Mouse (Mus musculus) Patski (cell line): ENCODE measurements around the gene Tsga10. TPM values are rescaled to one million over a fixed set of nuclear protein-coding genes. Genes with fewer than 3 reads are reported as not detected.

Experiments
- ATAC-seq: fragments of 100-300 bp; one replicate; pipeline ENCODE4 v1.8.0; 2021
- CTCF ChIA-PET: fragments of 350-600 bp; sonication (Branson Sonifier 250); formaldehyde crosslinking; loops from one replicate; lab custom pipeline; 2022; ENCODE audit warnings: inconsistent platforms; lab: Charles Lee
- POLR2A ChIA-PET: fragments of 350-600 bp; sonication (Branson Sonifier 250); formaldehyde crosslinking; loops from one replicate; lab custom pipeline; 2022; ENCODE audit warnings: antibody characterized with exemption, inconsistent platforms; lab: Charles Lee
- DNase-seq: peaks from one replicate; pipeline ENCODE4 v3.0.0-alpha.2; 2011; ENCODE audit warnings: low read depth, low spot score
- H3K27me3 ChIP-seq: fragments of 371-371 bp; one replicate; pipeline ENCODE4 v1.5.1; 2021
- CTCF ChIP-seq: fragments of 100-300 bp; IDR thresholded peaks from one replicate; pipeline ENCODE4 v1.5.1; 2021
- in situ Hi-C: fragments of 300-500 bp; cut with MboI; formaldehyde crosslinking; loops from 3 replicates; pipeline ENCODE4 v1.11.1; 2018; ENCODE audit warnings: low pct_unique_long_range_greater_than_20kb, mixed read lengths
- polyA plus RNA-seq: library from polyadenylated mRNA; unstranded; gene quantifications from one replicate; pipeline ENCODE4 v1.2.3, GENCODE M21; 2021

Gene Tsga10
- polyA plus RNA-seq, 1 experiment from 2014 or later: 4.1 TPM

GRCm38 (mm10) chr1:37742126-37742525 lies 124.1 kb downstream of the Tsga10 start:
- DNase-seq: no peak
- no peak for ATAC-seq
- no peak for TF ChIP-seq CTCF
- peaks cover 33% of the 10 kb centered on the region for H3K27me3 ChIP-seq
- in situ Hi-C loops: no loop called here
- CTCF ChIA-PET: interaction anchor here (0.9 kb wide), 1 partner anchor 35 kb away, joined by 3 read pairs; no protein-coding TSS in a partner anchor
- POLR2A ChIA-PET: no interaction called here

GRCm38 (mm10) chr1:37740161-37740802 lies 125.9 kb downstream of the Tsga10 start:
- ChIA-PET POLR2A (no interaction called here), CTCF (interaction anchor here (0.6 kb wide), 1 partner anchor 19 kb away, joined by 3 read pairs; no protein-coding TSS in a partner anchor)
- TF ChIP-seq CTCF: no peak
- in situ Hi-C loops: no loop called here
- peaks cover 34% of the 10 kb centered on the region for H3K27me3 ChIP-seq
- DNase-seq (no peak), ATAC-seq (no peak)

GRCm38 (mm10) chr1:37738895-37739294 lies 127.3 kb downstream of the Tsga10 start:
- no peak for ATAC-seq
- CTCF ChIA-PET: no interaction called here
- in situ Hi-C loops: no loop called here
- no peak for TF ChIP-seq CTCF
- peaks cover 40% of the 10 kb centered on the region for H3K27me3 ChIP-seq
- no peak for DNase-seq
- POLR2A ChIA-PET: no interaction called here

DNA sequence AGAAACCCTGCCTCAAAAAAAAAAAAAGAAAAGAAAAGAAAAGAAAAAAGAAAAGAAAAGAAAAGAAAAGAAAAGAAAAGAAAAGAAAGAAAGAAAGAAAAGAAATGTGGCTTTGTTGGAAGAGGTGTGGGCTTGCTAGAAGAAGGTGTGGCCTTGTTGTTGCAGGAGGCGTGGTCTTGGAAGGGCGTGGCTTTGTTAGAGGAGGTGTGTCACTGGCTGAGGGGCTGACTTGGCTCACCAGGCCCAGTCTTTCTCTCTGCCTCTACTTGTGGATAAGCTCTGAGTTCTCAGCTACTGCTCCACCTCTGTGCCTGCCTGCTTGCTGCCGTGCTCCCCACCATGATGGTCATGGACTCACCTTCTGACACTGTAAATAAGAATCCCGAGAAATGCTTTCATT lies 129.2 kb downstream of the Tsga10 start:
- POLR2A ChIA-PET: no interaction called here

GRCm38 (mm10) chr1:37735932-37736331 lies 130.3 kb downstream of the Tsga10 start:
- POLR2A ChIA-PET: no interaction called here
- DNase-seq: no peak
- CTCF ChIA-PET: no interaction called here
- no peak for ATAC-seq
- no peak for TF ChIP-seq CTCF
- in situ Hi-C loops: no loop called here
- peaks cover 28% of the 10 kb centered on the region for H3K27me3 ChIP-seq

More for the DNA sequence above, 129.2 kb downstream of the Tsga10 start:
- no peak for TF ChIP-seq CTCF
- DNase-seq (no peak), ATAC-seq (no peak)
- in situ Hi-C loops: no loop called here
- CTCF ChIA-PET: no interaction called here
- peaks cover 36% of the 10 kb centered on the region for H3K27me3 ChIP-seq

- ATAC-seq: no peak
Measured at GRCm38 (mm10) chr1:37734841-37735240, 131.4 kb downstream of the Tsga10 start.

GRCm38 (mm10) chr1:37729353-37729752 lies 136.9 kb downstream of the Tsga10 start:
- no peak for DNase-seq
- no peak for ATAC-seq
- in situ Hi-C loops: no loop called here
- TF ChIP-seq CTCF: no peak
- H3K27me3 ChIP-seq: peaks cover 17% of the 10 kb centered on the region
- CTCF ChIA-PET: no interaction called here
- POLR2A ChIA-PET: no interaction called here

More at GRCm38 (mm10) chr1:37734841-37735240, 131.4 kb downstream of the Tsga10 start:
- POLR2A ChIA-PET: no interaction called here
- CTCF ChIA-PET: no interaction called here
- no peak for DNase-seq
- no peak for TF ChIP-seq CTCF
- in situ Hi-C loops: no loop called here
- peaks cover 33% of the 10 kb centered on the region for H3K27me3 ChIP-seq

DNA sequence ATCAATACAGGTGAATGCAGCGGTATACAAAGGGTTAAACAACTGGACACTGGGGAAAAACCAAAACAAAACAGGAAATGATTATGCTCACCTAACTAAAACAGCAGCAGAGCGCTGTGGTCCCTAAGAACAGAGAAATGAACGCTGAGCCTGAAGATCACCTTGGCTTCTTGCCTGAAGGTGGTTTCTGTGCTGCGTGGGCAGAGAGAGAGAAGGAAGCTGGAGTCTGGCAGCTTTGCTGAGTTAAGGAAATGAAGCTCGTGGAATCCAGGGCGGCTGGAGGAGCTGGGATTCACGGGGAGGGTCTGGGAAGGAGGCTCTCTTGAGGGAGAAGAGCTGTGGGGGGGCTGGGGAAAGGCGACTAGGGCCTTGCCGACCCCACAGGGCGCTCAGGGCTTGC lies 138.2 kb downstream of the Tsga10 start:
- in situ Hi-C loops: no loop called here
- DNase-seq (no peak), ATAC-seq (no peak)
- CTCF ChIA-PET: no interaction called here
- TF ChIP-seq CTCF: no peak
- POLR2A ChIA-PET: no interaction called here
- peaks cover 10% of the 10 kb centered on the region for H3K27me3 ChIP-seq

- POLR2A ChIA-PET: no interaction called here
- DNase-seq (no peak), ATAC-seq (no peak)
- no peak for TF ChIP-seq CTCF
- peaks cover 10% of the 10 kb centered on the region for H3K27me3 ChIP-seq
- in situ Hi-C loops: no loop called here
- CTCF ChIA-PET: no interaction called here
Measured at GRCm38 (mm10) chr1:37727186-37727585, 139.0 kb downstream of the Tsga10 start.

- DNase-seq (no peak), ATAC-seq (no peak)
- H3K27me3 ChIP-seq: peaks cover 10% of the 10 kb centered on the region
- CTCF ChIA-PET: no interaction called here
- no peak for TF ChIP-seq CTCF
- POLR2A ChIA-PET: interaction anchor here (2.0 kb wide), 1 partner anchor 19 kb away, joined by 4 read pairs; no protein-coding TSS in a partner anchor
- in situ Hi-C loops: no loop called here
Measured at GRCm38 (mm10) chr1:37726426-37726825, 139.8 kb downstream of the Tsga10 start.

GRCm38 (mm10) chr1:37725880-37726279 lies 140.3 kb downstream of the Tsga10 start:
- peaks cover 11% of the 10 kb centered on the region for H3K27me3 ChIP-seq
- ATAC-seq: no peak
- DNase-seq: no peak
- POLR2A ChIA-PET: interaction anchor here (2.0 kb wide), 1 partner anchor 18 kb away, joined by 4 read pairs; no protein-coding TSS in a partner anchor
- CTCF ChIA-PET: interaction anchor here (1.7 kb wide), 1 partner anchor 36 kb away, joined by 3 read pairs; no protein-coding TSS in a partner anchor
- TF ChIP-seq CTCF: no peak
- in situ Hi-C loops: no loop called here
